Mouse (Mus musculus): ENCODE results near the gene Rreb1.
A peak's percentile ranks its signal among the peaks of the same experiment; 100 is the strongest.

Gene Rreb1

GRCm38 (mm10) chr13:37943466-37943865 lies 165.3 kb downstream of the Rreb1 start:
- no peak for DNase-seq (ENCODE audit: low spot score in 2 of 2)

GRCm38 (mm10) chr13:37944306-37944705 lies 166.1 kb downstream of the Rreb1 start:
- DNase-seq (ENCODE audit: low spot score in 2 of 2) = no peak

GRCm38 (mm10) chr13:37945392-37945791 lies 167.2 kb downstream of the Rreb1 start:
- no peak for DNase-seq (ENCODE audit: low spot score in 2 of 2)

- DNase-seq (ENCODE audit: low spot score in 2 of 2) = peak; percentile 80 to 89
These were observed 168.5 kb downstream of the Rreb1 start for GRCm38 (mm10) chr13:37946734-37947133.

GRCm38 (mm10) chr13:37952981-37953380 lies 174.8 kb downstream of the Rreb1 start:
- no peak for DNase-seq (ENCODE audit: low spot score in 2 of 2)

- DNase-seq (ENCODE audit: low spot score in 2 of 2) = no peak
These were observed 176.1 kb downstream of the Rreb1 start for GRCm38 (mm10) chr13:37954318-37954717.

- no peak for DNase-seq (ENCODE audit: low spot score in 2 of 2)
These were observed 180.5 kb downstream of the Rreb1 start for GRCm38 (mm10) chr13:37958498-37959238.

GRCm38 (mm10) chr13:37959239-37959907 lies 181.2 kb downstream of the Rreb1 start:
- no peak for DNase-seq (ENCODE audit: low spot score in 2 of 2)

- no peak for DNase-seq (ENCODE audit: low spot score in 2 of 2)
These were observed 181.7 kb downstream of the Rreb1 start for GRCm38 (mm10) chr13:37959936-37960335.

GRCm38 (mm10) chr13:37962541-37962940 lies 184.3 kb downstream of the Rreb1 start:
- DNase-seq (ENCODE audit: low spot score in 2 of 2) = no peak

- DNase-seq (ENCODE audit: low spot score in 2 of 2) = peak; percentile 71 to 79
These were observed 185.3 kb downstream of the Rreb1 start for GRCm38 (mm10) chr13:37963354-37964007.

GRCm38 (mm10) chr13:37964128-37965087 lies 186.2 kb downstream of the Rreb1 start:
- DNase-seq (ENCODE audit: low spot score in 2 of 2) = no peak

GRCm38 (mm10) chr13:37965126-37965914 lies 187.1 kb downstream of the Rreb1 start:
- no peak for DNase-seq (ENCODE audit: low spot score in 2 of 2)

- DNase-seq (ENCODE audit: low spot score in 2 of 2) = no peak
These were observed 188.3 kb downstream of the Rreb1 start for GRCm38 (mm10) chr13:37966256-37967051.

GRCm38 (mm10) chr13:37967052-37967437 lies 188.8 kb downstream of the Rreb1 start:
- no peak for DNase-seq (ENCODE audit: low spot score in 2 of 2)

GRCm38 (mm10) chr13:37967565-37967964 lies 189.4 kb downstream of the Rreb1 start:
- DNase-seq (ENCODE audit: low spot score in 2 of 2) = no peak

- peak; percentile 95 to 96 for DNase-seq (ENCODE audit: low spot score in 2 of 2)
These were observed 191.1 kb downstream of the Rreb1 start for GRCm38 (mm10) chr13:37969337-37969736.

GRCm38 (mm10) chr13:37969988-37970387 lies 191.8 kb downstream of the Rreb1 start:
- no peak for DNase-seq (ENCODE audit: low spot score in 2 of 2)

GRCm38 (mm10) chr13:37970887-37971530 lies 192.8 kb downstream of the Rreb1 start:
- DNase-seq (ENCODE audit: low spot score in 2 of 2) = no peak
